Mouse (Mus musculus) lung, adult 2 months (tissue): ENCODE measurements around the gene Fthl17d. TPM values are rescaled to one million over a fixed set of nuclear protein-coding genes. Genes with fewer than 3 reads are reported as not detected.
"Not testable (repeated sequence)": the region's sequence is repeated elsewhere in the genome, so short reads cannot be mapped to it uniquely, and the experiment has no call there.

Experiments used
- DNase-seq: peaks from one replicate; pipeline ENCODE4 v3.0.0; 2022
- H3K4me1 ChIP-seq: fragments of 200-500 bp; 2 replicates; pipeline ENCODE4 v1.6.1; 2011; ENCODE audit warnings: low read length; ENCODE audit not compliant: control insufficient read depth, insufficient read depth
- H3K4me3 ChIP-seq: fragments of 200-500 bp; replicated peaks from 2 replicates; pipeline ENCODE3; 2011; ENCODE audit warnings: low read depth, mild to moderate bottlenecking, control low read depth, low read length; ENCODE audit errors: extremely low read depth
- CTCF ChIP-seq: fragments of 200-500 bp; IDR thresholded peaks from 2 replicates; pipeline ENCODE4 v1.5.1; 2011; ENCODE audit warnings: mild to moderate bottlenecking, low read length, control low read depth; ENCODE audit not compliant: insufficient read depth
- POLR2A ChIP-seq: fragments of 200-500 bp; IDR thresholded peaks from 2 replicates; pipeline ENCODE4 v1.6.1; 2011; ENCODE audit warnings: low read depth, mild to moderate bottlenecking, control low read depth, low read length, borderline replicate concordance; ENCODE audit errors: extremely low read depth
- WGBS: fragments of 180-500 bp; shearing (Covaris S2); methylation state at CpG from one replicate; pipeline ENCODE4 v1.1.7; 2018; 5-methylcytosine and 5-hydroxymethylcytosine counted together
- polyA plus RNA-seq: library from polyadenylated mRNA; depleted of rRNA; stranded (reverse); fragments of >200 nt; gene quantifications from 2 replicates; pipeline ENCODE4 v1.2.3, GENCODE M21; 2012; rRNA removed

Fthl17d gene
- polyA plus RNA-seq = not detected in 2 replicates

DNA sequence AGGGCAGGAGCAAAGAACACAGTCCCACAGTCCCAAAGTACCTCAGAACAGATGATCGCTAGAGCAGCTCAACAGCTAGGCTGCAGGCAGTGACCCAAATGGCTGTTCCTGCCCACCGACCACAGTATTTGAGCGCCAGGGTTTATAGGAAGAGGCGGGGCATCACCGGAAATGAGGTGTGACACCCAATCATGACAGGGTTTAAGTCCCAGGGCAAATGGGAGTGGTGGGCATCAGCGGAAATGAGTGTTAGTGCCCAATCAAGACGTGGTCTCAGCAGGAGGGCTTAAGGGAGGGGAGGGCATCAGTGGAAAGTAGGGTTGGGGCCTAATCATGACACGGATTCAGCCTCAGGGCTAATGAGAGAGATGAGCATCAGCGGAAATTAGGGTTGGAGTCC, at the start of gene Fthl17d:
TSS of gene Fthl17d (minus strand) at position 101 of the 400 bp plus-strand sequence.
- no CpG with 5 or more reads among the region's 9 CpGs for WGBS
- not testable (repeated sequence) for H3K4me3 ChIP-seq, H3K4me1 ChIP-seq, DNase-seq

- DNase-seq, H3K4me3 ChIP-seq, H3K4me1 ChIP-seq: not testable (repeated sequence)
- WGBS = 100% methylated on average over 1 of the region's 10 CpGs
Observed at GRCm38 (mm10) chrX:9033193-9033592, 46.6 kb upstream of the Fthl17d start, which contains the start of gene Fthl17e. Fthl17e (plus strand) TSS chrX:9033493.

- no peak for DNase-seq
- no peak overlapping the region for H3K4me3 ChIP-seq
- TF ChIP-seq CTCF (no peak), POLR2A (no peak)
- no peaks in the 10 kb centered on the region for H3K4me1 ChIP-seq
- WGBS = 61% methylated on average over 10 of the region's 10 CpGs
Observed at GRCm38 (mm10) chrX:9019481-9019880, 32.9 kb upstream of the Fthl17d start.

GRCm38 (mm10) chrX:9016079-9016478, 29.5 kb upstream of the Fthl17d start:
- 29% methylated on average over 1 of the region's 1 CpGs for WGBS
- no peak for DNase-seq
- Histone ChIP-seq H3K4me3 (no peak overlapping the region), H3K4me1 (no peaks in the 10 kb centered on the region)
- no peak for TF ChIP-seq CTCF
- TF ChIP-seq POLR2A = no peak

DNA sequence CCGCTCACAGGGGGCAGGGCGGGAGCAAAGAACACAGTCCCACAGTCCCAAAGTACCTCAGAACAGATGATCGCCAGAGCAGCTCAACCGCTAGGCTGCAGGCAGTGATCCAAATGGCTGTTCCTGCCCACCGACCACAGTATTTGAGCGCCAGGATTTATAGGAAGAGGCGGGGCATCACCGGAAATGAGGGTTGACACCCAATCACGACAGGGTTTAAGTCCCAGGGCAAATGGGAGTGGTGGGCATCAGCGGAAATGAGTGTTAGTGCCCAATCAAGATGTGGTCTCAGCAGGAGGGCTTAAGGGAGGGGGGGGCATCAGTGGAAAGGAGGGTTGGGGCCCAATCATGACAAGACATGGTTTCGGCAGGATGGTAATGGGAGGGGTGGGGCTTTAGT, 10.1 kb downstream of the Fthl17d start, which contains the start of gene Fthl17c:
TSS of gene Fthl17c (minus strand) at position 101 of the 400 bp plus-strand sequence.
- no CpG with 5 or more reads among the region's 11 CpGs for WGBS
- H3K4me3 ChIP-seq, H3K4me1 ChIP-seq, DNase-seq: not testable (repeated sequence)

- peak; percentile 5 for DNase-seq
- not testable (repeated sequence) for H3K4me1 ChIP-seq, H3K4me3 ChIP-seq
- 37% methylated on average over 4 of the region's 4 CpGs for WGBS
Observed at GRCm38 (mm10) chrX:8964618-8965017, 21.9 kb downstream of the Fthl17d start.

DNA sequence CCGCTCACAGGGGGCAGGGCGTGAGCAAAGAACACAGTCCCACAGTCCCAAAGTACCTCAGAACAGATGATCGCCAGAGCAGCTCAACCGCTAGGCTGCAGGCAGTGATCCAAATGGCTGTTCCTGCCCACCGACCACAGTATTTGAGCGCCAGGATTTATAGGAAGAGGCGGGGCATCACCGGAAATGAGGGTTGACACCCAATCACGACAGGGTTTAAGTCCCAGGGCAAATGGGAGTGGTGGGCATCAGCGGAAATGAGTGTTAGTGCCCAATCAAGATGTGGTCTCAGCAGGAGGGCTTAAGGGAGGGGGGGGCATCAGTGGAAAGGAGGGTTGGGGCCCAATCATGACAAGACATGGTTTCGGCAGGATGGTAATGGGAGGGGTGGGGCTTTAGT, 23.7 kb downstream of the Fthl17d start, which contains the start of gene Fthl17b:
TSS of gene Fthl17b (minus strand) at position 101 of the 400 bp plus-strand sequence.
- 98% methylated on average over 5 of the region's 11 CpGs for WGBS
- not testable (repeated sequence) for DNase-seq, H3K4me3 ChIP-seq, H3K4me1 ChIP-seq

GRCm38 (mm10) chrX:8948130-8948805, 38.3 kb downstream of the Fthl17d start:
- TF ChIP-seq CTCF = peak; percentile 60
- 21% methylated on average over 7 of the region's 7 CpGs for WGBS

DNA sequence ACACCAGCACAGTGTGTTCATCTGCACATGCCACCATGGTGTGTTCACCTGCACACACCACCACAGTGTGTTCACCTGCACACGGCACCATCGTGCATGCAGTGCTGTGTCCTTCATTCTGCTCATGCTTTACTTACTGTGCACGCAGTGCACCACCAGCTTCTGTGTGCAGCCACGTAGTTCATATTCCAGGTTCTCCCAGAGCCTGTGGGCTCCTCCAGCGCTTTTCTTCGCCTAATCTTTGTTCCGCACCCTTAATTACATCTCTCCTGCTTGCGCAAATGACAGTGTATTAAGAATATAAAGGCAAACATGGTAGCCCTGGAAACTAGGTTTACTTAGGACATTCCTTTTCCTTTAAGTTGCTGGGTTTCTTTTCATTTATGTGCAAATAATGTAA, 42.5 kb downstream of the Fthl17d start:
- TF ChIP-seq CTCF = no peak
- TF ChIP-seq POLR2A = no peak
- WGBS = 71% methylated on average over 8 of the region's 8 CpGs
- Histone ChIP-seq H3K4me3 (no peak overlapping the region), H3K4me1 (no peaks in the 10 kb centered on the region)
- no peak for DNase-seq

More at GRCm38 (mm10) chrX:8948130-8948805, 38.3 kb downstream of the Fthl17d start:
- H3K4me3 ChIP-seq, H3K4me1 ChIP-seq: not testable (repeated sequence)
- DNase-seq = peak; percentile 71

Other genes starting within 250 kb of the Fthl17d start
- not detected in 2 replicates for gene Ssx9, start 238.3 kb downstream of the Fthl17d start, polyA plus RNA-seq
- not detected in 2 replicates for gene Ssxb5, start 183.1 kb downstream of the Fthl17d start, polyA plus RNA-seq
- gene Gm6592, start 142.8 kb downstream of the Fthl17d start, polyA plus RNA-seq = not detected in 2 replicates
- not detected in 2 replicates for gene Gm5751, start 112.5 kb downstream of the Fthl17d start, polyA plus RNA-seq
- 1.6 and 3.2 TPM in 2 replicates for gene B630019K06Rik, start 94.4 kb downstream of the Fthl17d start, polyA plus RNA-seq
- not detected in 2 replicates for gene Fthl17b, start 23.8 kb downstream of the Fthl17d start, polyA plus RNA-seq
- gene Fthl17c, start 10.2 kb downstream of the Fthl17d start, polyA plus RNA-seq = not detected in 2 replicates
- gene Fthl17e, start 46.7 kb upstream of the Fthl17d start, polyA plus RNA-seq = not detected in 2 replicates
- gene Fthl17f, start 76.3 kb upstream of the Fthl17d start, polyA plus RNA-seq = not detected in 2 replicates
- gene 4930402K13Rik, start 117.8 kb upstream of the Fthl17d start, polyA plus RNA-seq = not detected in 2 replicates
- gene Lancl3, start 213.1 kb upstream of the Fthl17d start, polyA plus RNA-seq = 0.27 and 0.28 TPM in 2 replicates